Mouse (Mus musculus) MEL (cell line): Measurements from ENCODE around the gene Foxo6. TPM values are rescaled to one million over a fixed set of nuclear protein-coding genes. Genes with fewer than 3 reads are reported as not detected.
A peak's percentile ranks its signal among the peaks of the same experiment; 100 is the strongest.

Source experiments
- DNase-seq: peaks from one replicate; pipeline ENCODE4 v3.0.0; 2011; ENCODE audit warnings: low read depth, low spot score
- H3K27ac ChIP-seq: 2 replicates; pipeline ENCODE4 v1.5.1; 2012; ENCODE audit warnings: low read depth, mild to moderate bottlenecking, control low read depth, low read length, moderate library complexity; ENCODE audit not compliant: control insufficient read depth
- H3K27me3 ChIP-seq, 2 experiments: fragments of 150-350 bp in 1 of 2; sonication (generic) in 1 of 2; 2 replicates each; pipeline ENCODE4 v1.6.1; 2012; ENCODE audit warnings: low read length in 2 of 2, mild to moderate bottlenecking in 2 of 2, improper control_type of control experiment in 1 of 2, moderate library complexity in 1 of 2; ENCODE audit not compliant: insufficient read depth in 2 of 2, control insufficient read depth in 1 of 2
- H3K36me3 ChIP-seq, 2 experiments: 2 replicates each; pipeline ENCODE4 v1.6.1; 2012 to 2014; ENCODE audit warnings: low read length in 2 of 2, improper control_type of control experiment in 1 of 2, inconsistent platforms in 1 of 2, mild to moderate bottlenecking in 1 of 2; ENCODE audit not compliant: insufficient read depth in 2 of 2, control insufficient read depth in 1 of 2
- H3K4me1 ChIP-seq, 2 experiments: fragments of 150-350 bp in 1 of 2; sonication (generic) in 1 of 2; 2 replicates each; pipeline ENCODE4 v1.6.1; 2012; ENCODE audit warnings: low read length in 2 of 2, improper control_type of control experiment in 1 of 2, mild to moderate bottlenecking in 1 of 2; ENCODE audit not compliant: insufficient read depth in 2 of 2, control insufficient read depth in 1 of 2
- H3K4me3 ChIP-seq, 2 experiments: fragments of 150-350 bp in 1 of 2; sonication (generic) in 1 of 2; 2 replicates each; pipeline ENCODE4 v1.5.1; 2012; ENCODE audit warnings: low read depth in 2 of 2, low read length in 2 of 2, mild to moderate bottlenecking in 2 of 2, moderate library complexity in 2 of 2, control low read depth in 1 of 2, improper control_type of control experiment in 1 of 2; ENCODE audit not compliant: control insufficient read depth in 1 of 2, insufficient read depth in 1 of 2
- H3K79me2 ChIP-seq: 2 replicates; pipeline ENCODE4 v1.6.1; 2012; ENCODE audit warnings: mild to moderate bottlenecking, low read length, moderate library complexity; ENCODE audit not compliant: control insufficient read depth, poor library complexity, insufficient read depth
- H3K9ac ChIP-seq: 2 replicates; pipeline ENCODE4 v1.6.1; 2012; ENCODE audit warnings: low read depth, mild to moderate bottlenecking, control low read depth, low read length, moderate library complexity; ENCODE audit not compliant: control insufficient read depth, poor library complexity, severe bottlenecking
- H3K9me3 ChIP-seq: fragments of 150-350 bp; sonication (generic); replicated peaks from 2 replicates; pipeline ENCODE4 v1.6.1; 2012; ENCODE audit warnings: mild to moderate bottlenecking, low read length, improper control_type of control experiment, moderate library complexity; ENCODE audit not compliant: insufficient read depth
- BHLHE40 ChIP-seq: IDR thresholded peaks from 2 replicates; pipeline ENCODE4 v1.6.1; 2012; ENCODE audit warnings: low read depth, mild to moderate bottlenecking, inconsistent platforms, low read length, improper control_type of control experiment, borderline replicate concordance
- CHD1 ChIP-seq: IDR thresholded peaks from 2 replicates; pipeline ENCODE4 v1.6.1; 2012; ENCODE audit warnings: low read depth, mild to moderate bottlenecking, inconsistent platforms, low read length, improper control_type of control experiment
- CHD2 ChIP-seq: IDR thresholded peaks from 2 replicates; pipeline ENCODE4 v1.6.1; 2011; ENCODE audit warnings: low read length, improper control_type of control experiment
- CTCF ChIP-seq, 3 experiments: IDR thresholded peaks in 2 of 3; conservative IDR thresholded peaks in 1 of 3; 2 replicates each; pipeline ENCODE4 v1.5.1; 2011 to 2012; ENCODE audit warnings: low read length in 3 of 3, low read depth in 2 of 3, mild to moderate bottlenecking in 2 of 3, improper control_type of control experiment in 1 of 3, inconsistent platforms in 1 of 3, mixed read lengths in 1 of 3, moderate library complexity in 1 of 3; ENCODE audit not compliant: control insufficient read depth in 1 of 3, insufficient read depth in 1 of 3, poor library complexity in 1 of 3, severe bottlenecking in 1 of 3
- E2F4 ChIP-seq: IDR thresholded peaks from 2 replicates; pipeline ENCODE4 v1.6.1; 2011; ENCODE audit warnings: low read depth, low read length, improper control_type of control experiment, borderline replicate concordance
- ELF1 ChIP-seq: IDR thresholded peaks from 2 replicates; pipeline ENCODE4 v1.6.1; 2014; ENCODE audit warnings: low read depth, mild to moderate bottlenecking, inconsistent platforms, low read length, improper control_type of control experiment, moderate library complexity
- ETS1 ChIP-seq: IDR thresholded peaks from 2 replicates; pipeline ENCODE4 v1.6.1; 2012; ENCODE audit warnings: low read depth, mild to moderate bottlenecking, inconsistent platforms, low read length, improper control_type of control experiment, moderate library complexity
- GATA1 ChIP-seq: IDR thresholded peaks from 2 replicates; pipeline ENCODE4 v1.6.1; 2011; ENCODE audit warnings: low read depth, low read length, improper control_type of control experiment
- HCFC1 ChIP-seq: IDR thresholded peaks from 2 replicates; pipeline ENCODE4 v1.6.1; 2012; ENCODE audit warnings: low read depth, mild to moderate bottlenecking, inconsistent platforms, low read length, improper control_type of control experiment, moderate library complexity
- MAZ ChIP-seq: IDR thresholded peaks from 2 replicates; pipeline ENCODE4 v1.6.1; 2012; ENCODE audit warnings: low read depth, mild to moderate bottlenecking, inconsistent platforms, low read length, improper control_type of control experiment
- MXI1 ChIP-seq: IDR thresholded peaks from 2 replicates; pipeline ENCODE4 v1.6.1; 2011; ENCODE audit warnings: mild to moderate bottlenecking, low read depth, low read length, improper control_type of control experiment
- MYB ChIP-seq: IDR thresholded peaks from 2 replicates; pipeline ENCODE4 v1.6.1; 2011; ENCODE audit warnings: mild to moderate bottlenecking, low read depth, low read length, improper control_type of control experiment
- MYC ChIP-seq: IDR thresholded peaks from 2 replicates; pipeline ENCODE4 v1.6.1; 2011; ENCODE audit warnings: low read depth, mild to moderate bottlenecking, low read length, improper control_type of control experiment, moderate library complexity
- POLR2A ChIP-seq, 2 experiments: IDR thresholded peaks; 2 replicates each; pipeline ENCODE4 v1.6.1; 2011 to 2012; ENCODE audit warnings: low read length in 2 of 2, mild to moderate bottlenecking in 2 of 2, control low read depth in 1 of 2, improper control_type of control experiment in 1 of 2, low read depth in 1 of 2, moderate library complexity in 1 of 2; ENCODE audit not compliant: control insufficient read depth in 1 of 2, insufficient read depth in 1 of 2, poor library complexity in 1 of 2
- POLR2AphosphoS5 ChIP-seq: IDR thresholded peaks from 2 replicates; pipeline ENCODE4 v1.6.1; 2012; ENCODE audit warnings: low read depth, borderline replicate concordance, mild to moderate bottlenecking, inconsistent platforms, low read length, moderate library complexity, mixed read lengths
- RAD21 ChIP-seq: IDR thresholded peaks from 2 replicates; pipeline ENCODE4 v1.6.1; 2011; ENCODE audit warnings: mild to moderate bottlenecking, low read depth, low read length, improper control_type of control experiment
- SIN3A ChIP-seq: IDR thresholded peaks from 2 replicates; pipeline ENCODE4 v1.6.1; 2012; ENCODE audit warnings: low read length, improper control_type of control experiment, inconsistent platforms
- SMC3 ChIP-seq: IDR thresholded peaks from 2 replicates; pipeline ENCODE4 v1.6.1; 2011; ENCODE audit warnings: low read depth, low read length, improper control_type of control experiment
- USF1 ChIP-seq: IDR thresholded peaks from 2 replicates; pipeline ENCODE4 v1.6.1; 2014; ENCODE audit warnings: low read depth, mild to moderate bottlenecking, inconsistent platforms, low read length, improper control_type of control experiment, moderate library complexity
- ZC3H11A ChIP-seq: IDR thresholded peaks from 2 replicates; pipeline ENCODE4 v1.6.1; 2012; ENCODE audit warnings: low read depth, mild to moderate bottlenecking, inconsistent platforms, low read length, improper control_type of control experiment
- ZKSCAN1 ChIP-seq: IDR thresholded peaks from 2 replicates; pipeline ENCODE4 v1.6.1; 2012; ENCODE audit warnings: low read depth, mild to moderate bottlenecking, inconsistent platforms, low read length, improper control_type of control experiment, moderate library complexity
- ZMIZ1 ChIP-seq: IDR thresholded peaks from 2 replicates; pipeline ENCODE4 v1.6.1; 2012; ENCODE audit warnings: low read depth, mild to moderate bottlenecking, inconsistent platforms, low read length, improper control_type of control experiment, moderate library complexity
- polyA plus RNA-seq, 2 experiments: library from polyadenylated mRNA; stranded (reverse) in 1 of 2; unstranded in 1 of 2; fragments of >175 nt in 1 of 2; fragments of >200 nt in 1 of 2; gene quantifications; 2 replicates each; pipeline versions ENCODE4 v1.2.1 to v1.2.4; 2012; ENCODE audit warnings: low replicate concordance in 2 of 2, low read depth in 1 of 2; ENCODE audit not compliant: insufficient read length in 2 of 2, insufficient read depth in 1 of 2, missing spikeins in 1 of 2
- total RNA-seq: library from RNA; depleted of rRNA; stranded (reverse); fragments of 300-350 nt; gene quantifications from 2 replicates; pipeline ENCODE4 v1.2.3, GENCODE M21; 2012

Foxo6 gene
- total and polyA plus RNA-seq, 3 experiments = 0.31 to 3.4 TPM; not detected in 1

- H3K27me3 ChIP-seq = no peaks in the 10 kb centered on the region
- no peaks in the 10 kb centered on the region for H3K4me1 ChIP-seq
- no peak overlapping the region for H3K9ac ChIP-seq
- H3K79me2 ChIP-seq = no peaks in the 10 kb centered on the region
- no peak overlapping the region for H3K27ac ChIP-seq
- no peaks in the 10 kb centered on the region for H3K9me3 ChIP-seq
- DNase-seq = no peak
- H3K4me3 ChIP-seq = no peak overlapping the region
- no peak for TF ChIP-seq POLR2AphosphoS5
- no peak for TF ChIP-seq CHD2
- TF ChIP-seq ZMIZ1 = no peak
- no peaks in the 10 kb centered on the region for H3K36me3 ChIP-seq
Observed at GRCm38 (mm10) chr4:120233243-120233642, 53.9 kb downstream of the Foxo6 start.

- H3K9me3 ChIP-seq = no peaks in the 10 kb centered on the region
- no peak overlapping the region for H3K9ac ChIP-seq
- no peak overlapping the region for H3K27ac ChIP-seq
- no peaks in the 10 kb centered on the region for H3K4me1 ChIP-seq
- H3K4me3 ChIP-seq = no peak overlapping the region
- H3K27me3 ChIP-seq = no peaks in the 10 kb centered on the region
- H3K36me3 ChIP-seq = no peaks in the 10 kb centered on the region
- H3K79me2 ChIP-seq = no peaks in the 10 kb centered on the region
- no peak for DNase-seq
- TF ChIP-seq SIN3A = no peak
- TF ChIP-seq ELF1 = no peak
Observed at GRCm38 (mm10) chr4:120232541-120232940, 54.6 kb downstream of the Foxo6 start.

GRCm38 (mm10) chr4:120231982-120232381 lies 55.2 kb downstream of the Foxo6 start:
- H3K27ac ChIP-seq = no peak overlapping the region
- no peaks in the 10 kb centered on the region for H3K27me3 ChIP-seq

GRCm38 (mm10) chr4:120230256-120230649 lies 56.9 kb downstream of the Foxo6 start:
- Histone ChIP-seq H3K79me2 (no peaks in the 10 kb centered on the region), H3K9ac (no peak overlapping the region), H3K4me3 (no peak overlapping the region), H3K9me3 (no peaks in the 10 kb centered on the region), H3K27me3 (no peaks in the 10 kb centered on the region), H3K36me3 (no peaks in the 10 kb centered on the region), H3K27ac (no peak overlapping the region), H3K4me1 (no peaks in the 10 kb centered on the region)
- DNase-seq = peak; percentile 40
- TF ChIP-seq E2F4 = no peak
- no peak for TF ChIP-seq MAZ
- peak; percentile 58 for TF ChIP-seq ZC3H11A
- no peak for TF ChIP-seq POLR2A (IDR thresholded peaks at IDR 0.05; ENCODE audit: control insufficient read depth in 1 of 2, insufficient read depth in 1 of 2, low read depth in 1 of 2, low read length in 2 of 2, poor library complexity in 1 of 2)
- TF ChIP-seq CTCF (IDR thresholded peaks at IDR 0.05 in 2 of 3, conservative IDR thresholded peaks at IDR 0.05 in 1 of 3; ENCODE audit: control insufficient read depth in 1 of 3, insufficient read depth in 1 of 3, low read depth in 2 of 3, low read length in 3 of 3, poor library complexity in 1 of 3, severe bottlenecking in 1 of 3) = peak; percentile 90 to 99 (median 93)
- TF ChIP-seq MXI1 = no peak
- no peak for TF ChIP-seq MYC
- TF ChIP-seq ZKSCAN1 = no peak
- no peak for TF ChIP-seq POLR2AphosphoS5
- TF ChIP-seq ETS1 = no peak
- no peak for TF ChIP-seq BHLHE40
- TF ChIP-seq RAD21 = peak; percentile 57
- no peak for TF ChIP-seq HCFC1
- peak; percentile 20; the same call in 1 of the 2 replicates for TF ChIP-seq USF1
- no peak for TF ChIP-seq GATA1
- TF ChIP-seq SMC3 = peak; percentile 86
- no peak for TF ChIP-seq CHD1
- TF ChIP-seq MYB = no peak

More at GRCm38 (mm10) chr4:120231982-120232381, 55.2 kb downstream of the Foxo6 start:
- Histone ChIP-seq H3K36me3 (no peaks in the 10 kb centered on the region), H3K4me1 (no peaks in the 10 kb centered on the region), H3K9ac (no peak overlapping the region), H3K4me3 (no peak overlapping the region), H3K9me3 (no peaks in the 10 kb centered on the region), H3K79me2 (no peaks in the 10 kb centered on the region)
- TF ChIP-seq CHD1 = no peak
- DNase-seq = no peak
